Mouse (Mus musculus): Measurements from ENCODE around the gene Disp2. TPM values are rescaled to one million over a fixed set of nuclear protein-coding genes. Genes with fewer than 3 reads are reported as not detected.

Gene Disp2
- total RNA-seq, 2 experiments from 2014 or later: not detected

- ATAC-seq (replicated peaks; ENCODE audit: low FRiP score, low TSS enrichment, poor library complexity, severe bottlenecking): no peak
These were observed 1.6 kb downstream of the Disp2 start for GRCm38 (mm10) chr2:118781115-118781514.

- no peak for ATAC-seq (replicated peaks; ENCODE audit: low FRiP score, low TSS enrichment, poor library complexity, severe bottlenecking)
These were observed 2.8 kb downstream of the Disp2 start for GRCm38 (mm10) chr2:118782303-118782702.

GRCm38 (mm10) chr2:118783093-118783492 is 3.6 kb downstream of the Disp2 start:
- ATAC-seq (replicated peaks; ENCODE audit: low FRiP score, low TSS enrichment, poor library complexity, severe bottlenecking): no peak

GRCm38 (mm10) chr2:118783663-118784062 is 4.1 kb downstream of the Disp2 start:
- no peak for ATAC-seq (replicated peaks; ENCODE audit: low FRiP score, low TSS enrichment, poor library complexity, severe bottlenecking)

- no peak for ATAC-seq (replicated peaks; ENCODE audit: low FRiP score, low TSS enrichment, poor library complexity, severe bottlenecking)
These were observed 7.0 kb downstream of the Disp2 start for GRCm38 (mm10) chr2:118786525-118786924.

- ATAC-seq (replicated peaks; ENCODE audit: low FRiP score, low TSS enrichment, poor library complexity, severe bottlenecking): peak; percentile 49
These were observed 10.0 kb downstream of the Disp2 start for GRCm38 (mm10) chr2:118789501-118789900.

GRCm38 (mm10) chr2:118790221-118790550 is 10.7 kb downstream of the Disp2 start:
- no peak; the same call in 1 of the 2 replicates for ATAC-seq (replicated peaks; ENCODE audit: low FRiP score, low TSS enrichment, poor library complexity, severe bottlenecking)

GRCm38 (mm10) chr2:118790551-118791525 is 11.3 kb downstream of the Disp2 start:
- ATAC-seq (replicated peaks; ENCODE audit: low FRiP score, low TSS enrichment, poor library complexity, severe bottlenecking): peak; percentile 55

- ATAC-seq (replicated peaks; ENCODE audit: low FRiP score, low TSS enrichment, poor library complexity, severe bottlenecking): no peak
These were observed 12.2 kb downstream of the Disp2 start for GRCm38 (mm10) chr2:118791591-118792258.

- no peak for ATAC-seq (replicated peaks; ENCODE audit: low FRiP score, low TSS enrichment, poor library complexity, severe bottlenecking)
These were observed 12.7 kb downstream of the Disp2 start for GRCm38 (mm10) chr2:118792259-118792613.

- no peak for ATAC-seq (replicated peaks; ENCODE audit: low FRiP score, low TSS enrichment, poor library complexity, severe bottlenecking)
These were observed 14.1 kb downstream of the Disp2 start for GRCm38 (mm10) chr2:118793636-118794035.

- ATAC-seq (replicated peaks; ENCODE audit: low FRiP score, low TSS enrichment, poor library complexity, severe bottlenecking): no peak
These were observed 23.1 kb downstream of the Disp2 start for GRCm38 (mm10) chr2:118802542-118803118.

GRCm38 (mm10) chr2:118804474-118804873 is 25.0 kb downstream of the Disp2 start:
- no peak for ATAC-seq (replicated peaks; ENCODE audit: low FRiP score, low TSS enrichment, poor library complexity, severe bottlenecking)

GRCm38 (mm10) chr2:118805137-118805536 is 25.6 kb downstream of the Disp2 start:
- 0 out of 2 replicates have a peak, but pooled peaks have one; percentile 34 for ATAC-seq (replicated peaks; ENCODE audit: low FRiP score, low TSS enrichment, poor library complexity, severe bottlenecking)

GRCm38 (mm10) chr2:118805756-118806155 is 26.2 kb downstream of the Disp2 start:
- 0 out of 2 replicates have a peak, but pooled peaks have one; percentile 14 for ATAC-seq (replicated peaks; ENCODE audit: low FRiP score, low TSS enrichment, poor library complexity, severe bottlenecking)

- ATAC-seq (replicated peaks; ENCODE audit: low FRiP score, low TSS enrichment, poor library complexity, severe bottlenecking): peak; percentile 72
These were observed 27.3 kb downstream of the Disp2 start for GRCm38 (mm10) chr2:118806860-118807259.

- no peak for ATAC-seq (replicated peaks; ENCODE audit: low FRiP score, low TSS enrichment, poor library complexity, severe bottlenecking)
These were observed 31.3 kb downstream of the Disp2 start for GRCm38 (mm10) chr2:118810861-118811260.

GRCm38 (mm10) chr2:118812724-118813123 is 33.2 kb downstream of the Disp2 start:
- ATAC-seq (replicated peaks; ENCODE audit: low FRiP score, low TSS enrichment, poor library complexity, severe bottlenecking): no peak

GRCm38 (mm10) chr2:118813981-118814836 is 34.7 kb downstream of the Disp2 start, which contains the start of gene Knstrn:
TSS of gene Knstrn (plus strand) at chr2:118814003.
- peak; percentile 99 for ATAC-seq (replicated peaks; ENCODE audit: low FRiP score, low TSS enrichment, poor library complexity, severe bottlenecking)

All from megakaryocyte-erythroid progenitor cell, adult 5-6 weeks (primary cell).